ENCODE assay signal across 28 mouse cellular contexts in genomic region chr11:78104501-78104900, GRCm38 (mm10).
"Had no signal": no experiment of that assay in that cellular context is flagged by ENCODE, and none has a peak within 500 bp of the region (broad histone marks: within the 10 kb centered on the region; RNA-seq: fewer than 3 reads in every experiment).

No protein-coding gene starts in this region.

- H3K4me3 ChIP-seq: embryonic facial prominence, embryonic 10.5 days; embryonic facial prominence, embryonic 12.5 days; embryonic facial prominence, embryonic 13.5 days; embryonic facial prominence, embryonic 15.5 days; erythroblast, embryonic 14.5 days; forebrain, embryonic 10.5 days; forebrain, embryonic 12.5 days; forebrain, embryonic 13.5 days; forebrain, embryonic 15.5 days; gastrocnemius, adult 2 months had no signal

- ATAC-seq: forebrain, embryonic 13.5 days; forebrain, embryonic 14.5 days; forebrain, embryonic 15.5 days; forebrain, embryonic 16.5 days; forebrain, postnatal 0 days had no signal

- H3K9ac ChIP-seq: embryonic facial prominence, embryonic 12.5 days; embryonic facial prominence, embryonic 13.5 days; embryonic facial prominence, embryonic 15.5 days; forebrain, embryonic 12.5 days; forebrain, embryonic 13.5 days; forebrain, embryonic 15.5 days; forebrain, postnatal 0 days had no signal

- DNase-seq: cerebellum, adult 18-20 months; cerebellum, adult 2 months; cerebellum, adult 8-10 months; cerebellum, adult 9-10 months; cerebellum, adult 9-11 months; cerebellum, postnatal 10 days; cerebellum, postnatal 14 days; cerebellum, postnatal 25 days; cerebellum, postnatal 36 days; embryo, embryonic 11 days; forebrain, postnatal 0 days; gastrocnemius, adult 2 months; gastrocnemius, postnatal 10 days; gastrocnemius, postnatal 14 days; gastrocnemius, postnatal 25 days; gastrocnemius, postnatal 36 days; heart, adult 11 months had no signal

- H3K4me2 ChIP-seq: embryonic facial prominence, embryonic 12.5 days; embryonic facial prominence, embryonic 13.5 days; embryonic facial prominence, embryonic 15.5 days; forebrain, embryonic 12.5 days; forebrain, embryonic 13.5 days; forebrain, embryonic 15.5 days had no signal

- H3K9me3 ChIP-seq: embryonic facial prominence, embryonic 12.5 days; embryonic facial prominence, embryonic 13.5 days; embryonic facial prominence, embryonic 15.5 days; forebrain, embryonic 12.5 days; forebrain, embryonic 13.5 days; forebrain, embryonic 15.5 days had no signal

- H3K4me1 ChIP-seq: embryonic facial prominence, embryonic 10.5 days; embryonic facial prominence, embryonic 12.5 days; embryonic facial prominence, embryonic 13.5 days; forebrain, embryonic 10.5 days; forebrain, embryonic 12.5 days; forebrain, embryonic 13.5 days; forebrain, embryonic 15.5 days had no signal

- H3K27me3 ChIP-seq: embryonic facial prominence, embryonic 12.5 days; embryonic facial prominence, embryonic 13.5 days; embryonic facial prominence, embryonic 15.5 days; forebrain, embryonic 12.5 days; forebrain, embryonic 13.5 days; forebrain, embryonic 15.5 days had no signal

- H3K27ac ChIP-seq: embryonic facial prominence, embryonic 10.5 days; embryonic facial prominence, embryonic 12.5 days; embryonic facial prominence, embryonic 13.5 days; embryonic facial prominence, embryonic 15.5 days; forebrain, embryonic 10.5 days; forebrain, embryonic 12.5 days; forebrain, embryonic 13.5 days; forebrain, embryonic 15.5 days; gastrocnemius, adult 2 months had no signal
